Mouse (Mus musculus) limb, embryonic 11.5 days (tissue): Measurements from ENCODE around the gene Cmip. TPM values are rescaled to one million over a fixed set of nuclear protein-coding genes. Genes with fewer than 3 reads are reported as not detected.

ENCODE experiments used
- ATAC-seq: fragments of 200-750 bp; cut with Nextera tagmentation; 2 replicates; pipeline ENCODE4 v1.8.0; 2017; ENCODE audit warnings: low read depth; ENCODE audit not compliant: insufficient number of reproducible peaks, low FRiP score, low TSS enrichment
- DNase-seq: peaks from one replicate; pipeline ENCODE4 v3.0.0-alpha.2; 2015; ENCODE audit warnings: low spot score
- H3K27ac ChIP-seq: fragments of 300-500 bp; sonication (generic); replicated peaks from 2 replicates; pipeline ENCODE4 v1.5.1; 2014; ENCODE audit warnings: low read depth, mild to moderate bottlenecking, low read length
- H3K27me3 ChIP-seq: fragments of 300-500 bp; sonication (generic); 2 replicates; pipeline ENCODE4 v1.6.1; 2014; ENCODE audit warnings: mild to moderate bottlenecking, low read length, mixed read lengths; ENCODE audit not compliant: control insufficient read depth, insufficient read depth
- H3K36me3 ChIP-seq: fragments of 300-500 bp; sonication (generic); 2 replicates; pipeline ENCODE4 v1.6.1; 2014; ENCODE audit warnings: mild to moderate bottlenecking, low read length, moderate library complexity, mixed read lengths; ENCODE audit not compliant: control insufficient read depth, insufficient read depth
- H3K4me1 ChIP-seq: fragments of 300-500 bp; sonication (generic); 2 replicates; pipeline ENCODE4 v1.6.1; 2014; ENCODE audit warnings: low read length, mixed read lengths; ENCODE audit not compliant: control insufficient read depth, insufficient read depth
- H3K4me2 ChIP-seq: fragments of 300-500 bp; sonication (generic); 2 replicates; pipeline ENCODE4 v1.6.1; 2014; ENCODE audit warnings: low read depth, mild to moderate bottlenecking, moderate library complexity; ENCODE audit not compliant: severe bottlenecking
- H3K4me3 ChIP-seq: fragments of 300-500 bp; sonication (generic); 2 replicates; pipeline ENCODE4 v1.5.1; 2014; ENCODE audit warnings: low read depth, low read length
- H3K9ac ChIP-seq: fragments of 300-500 bp; sonication (generic); 2 replicates; pipeline ENCODE4 v1.6.1; 2014; ENCODE audit warnings: mild to moderate bottlenecking, low read length
- H3K9me3 ChIP-seq: fragments of 300-500 bp; sonication (generic); 2 replicates; pipeline ENCODE4 v1.6.1; 2016; ENCODE audit warnings: low read length; ENCODE audit not compliant: control insufficient read depth
- WGBS: fragments of 180-500 bp; shearing (Covaris S2); extraction: QIAGEN DNeasy Blood & Tissue Kit; methylation state at CpG from one replicate; pipeline ENCODE4 v1.1.7; 2014; 5-methylcytosine and 5-hydroxymethylcytosine counted together
- polyA plus RNA-seq: library from polyadenylated mRNA; unstranded; fragments of >200 nt; fragmentation: Nextera tagmentation; extraction: Ambion mirVana; gene quantifications from 2 replicates; pipeline ENCODE4 v1.2.1, GENCODE M21; 2014

The Cmip gene
- polyA plus RNA-seq, 1 experiment from 2014 or later = 14.3 TPM

GRCm38 (mm10) chr8:117345376-117345775, 88.5 kb downstream of the Cmip start:
- peaks cover 4% of the 10 kb centered on the region for H3K4me1 ChIP-seq
- WGBS = 93% methylated on average over 11 of the region's 11 CpGs
- no peak overlapping the region for H3K9ac ChIP-seq
- DNase-seq (no peak), ATAC-seq (no peak)
- no peak overlapping the region for H3K27ac ChIP-seq
- H3K27me3 ChIP-seq = no peaks in the 10 kb centered on the region
- H3K4me2 ChIP-seq = no peak overlapping the region
- H3K9me3 ChIP-seq = no peaks in the 10 kb centered on the region
- no peak overlapping the region for H3K4me3 ChIP-seq
- H3K36me3 ChIP-seq = no peaks in the 10 kb centered on the region

GRCm38 (mm10) chr8:117347556-117347955, 90.7 kb downstream of the Cmip start:
- H3K4me1 ChIP-seq = peaks cover 4% of the 10 kb centered on the region; the same call in 1 of the 2 replicates
- no peak for DNase-seq
- no peak overlapping the region for H3K9ac ChIP-seq
- 84% methylated on average over 4 of the region's 4 CpGs for WGBS
- H3K27ac ChIP-seq = no peak overlapping the region
- ATAC-seq = no peak
- H3K4me3 ChIP-seq = no peak overlapping the region
- H3K4me2 ChIP-seq = no peak overlapping the region
- H3K27me3 ChIP-seq = no peaks in the 10 kb centered on the region
- H3K9me3 ChIP-seq = no peaks in the 10 kb centered on the region
- H3K36me3 ChIP-seq = no peaks in the 10 kb centered on the region

DNA sequence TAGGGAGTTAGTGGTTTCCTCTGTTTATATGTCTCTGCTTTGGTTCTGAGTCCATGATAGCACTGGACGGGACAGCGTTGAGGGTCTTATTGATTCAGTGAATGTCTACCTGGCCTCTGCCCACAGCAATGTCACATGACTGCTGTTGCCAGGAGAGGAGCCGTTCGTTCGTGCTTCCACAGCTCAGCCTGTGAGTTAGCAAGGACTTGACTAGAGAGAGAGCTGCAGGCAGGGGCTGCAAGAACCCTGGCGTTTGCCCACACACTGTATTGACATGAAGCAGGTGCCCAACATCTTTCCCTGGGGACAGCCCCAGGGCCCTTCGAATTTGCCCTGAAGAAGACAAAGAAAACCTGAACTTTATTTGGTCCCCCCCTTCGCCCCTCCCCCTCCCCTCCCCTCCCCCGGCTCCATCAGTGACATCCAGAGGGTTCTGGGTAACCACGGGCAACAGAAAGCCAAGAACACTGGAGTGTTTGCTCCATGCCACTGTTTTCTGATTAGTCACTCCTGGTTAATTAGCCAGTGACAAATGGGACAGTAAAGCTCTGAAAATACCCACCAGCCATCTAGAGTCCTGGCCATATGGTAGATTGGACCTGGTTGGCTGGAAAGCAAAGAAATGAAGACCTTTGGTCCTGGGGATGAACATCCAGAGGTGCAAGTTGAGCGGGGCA, 92.0 kb downstream of the Cmip start:
- Histone ChIP-seq H3K27ac (no peak overlapping the region), H3K4me1 (peaks cover 4% of the 10 kb centered on the region; the same call in 1 of the 2 replicates), H3K36me3 (no peaks in the 10 kb centered on the region), H3K27me3 (no peaks in the 10 kb centered on the region), H3K9ac (no peak overlapping the region), H3K9me3 (no peaks in the 10 kb centered on the region), H3K4me2 (no peak overlapping the region), H3K4me3 (no peak overlapping the region)
- WGBS = 65% methylated on average over 11 of the region's 11 CpGs
- ATAC-seq (no peak), DNase-seq (no peak)

DNA sequence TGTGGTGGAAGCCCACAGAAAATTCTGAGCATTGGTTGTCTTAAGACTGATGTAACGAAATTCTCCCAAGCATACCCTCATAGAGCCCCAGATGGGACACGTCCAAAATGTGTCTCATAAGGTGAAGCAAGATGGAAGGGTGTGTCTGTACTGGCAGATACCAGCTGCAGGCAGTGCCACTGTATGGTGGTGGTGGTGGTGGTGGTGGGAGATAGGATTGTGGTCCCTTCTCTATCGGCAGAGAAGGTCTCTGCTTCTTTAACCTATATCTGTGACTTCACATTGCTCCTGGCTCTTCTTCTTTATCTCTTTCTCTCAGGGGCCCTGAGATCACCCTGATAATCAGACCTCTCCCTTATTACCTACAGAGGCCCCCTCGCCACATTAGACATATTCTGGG, 92.7 kb downstream of the Cmip start:
- ATAC-seq (no peak), DNase-seq (no peak)
- H3K9ac ChIP-seq = no peak overlapping the region

GRCm38 (mm10) chr8:117352098-117352497, 95.2 kb downstream of the Cmip start:
- WGBS = 98% methylated on average over 4 of the region's 4 CpGs
- H3K9me3 ChIP-seq = no peaks in the 10 kb centered on the region
- H3K27me3 ChIP-seq = no peaks in the 10 kb centered on the region
- no peak for DNase-seq
- H3K36me3 ChIP-seq = no peaks in the 10 kb centered on the region
- 0 out of 2 replicates have a peak, but pooled peaks cover 4% of the 10 kb centered on the region for H3K4me1 ChIP-seq
- no peak overlapping the region for H3K4me2 ChIP-seq
- H3K9ac ChIP-seq = no peak overlapping the region
- no peak overlapping the region for H3K4me3 ChIP-seq
- no peak for ATAC-seq
- no peak overlapping the region for H3K27ac ChIP-seq

More for the DNA sequence above, 92.7 kb downstream of the Cmip start:
- 80% methylated on average over 4 of the region's 4 CpGs for WGBS
- Histone ChIP-seq H3K27me3 (no peaks in the 10 kb centered on the region), H3K4me3 (no peak overlapping the region), H3K36me3 (no peaks in the 10 kb centered on the region), H3K9me3 (no peaks in the 10 kb centered on the region), H3K4me2 (no peak overlapping the region), H3K27ac (no peak overlapping the region), H3K4me1 (0 out of 2 replicates have a peak, but pooled peaks cover 4% of the 10 kb centered on the region)

DNA sequence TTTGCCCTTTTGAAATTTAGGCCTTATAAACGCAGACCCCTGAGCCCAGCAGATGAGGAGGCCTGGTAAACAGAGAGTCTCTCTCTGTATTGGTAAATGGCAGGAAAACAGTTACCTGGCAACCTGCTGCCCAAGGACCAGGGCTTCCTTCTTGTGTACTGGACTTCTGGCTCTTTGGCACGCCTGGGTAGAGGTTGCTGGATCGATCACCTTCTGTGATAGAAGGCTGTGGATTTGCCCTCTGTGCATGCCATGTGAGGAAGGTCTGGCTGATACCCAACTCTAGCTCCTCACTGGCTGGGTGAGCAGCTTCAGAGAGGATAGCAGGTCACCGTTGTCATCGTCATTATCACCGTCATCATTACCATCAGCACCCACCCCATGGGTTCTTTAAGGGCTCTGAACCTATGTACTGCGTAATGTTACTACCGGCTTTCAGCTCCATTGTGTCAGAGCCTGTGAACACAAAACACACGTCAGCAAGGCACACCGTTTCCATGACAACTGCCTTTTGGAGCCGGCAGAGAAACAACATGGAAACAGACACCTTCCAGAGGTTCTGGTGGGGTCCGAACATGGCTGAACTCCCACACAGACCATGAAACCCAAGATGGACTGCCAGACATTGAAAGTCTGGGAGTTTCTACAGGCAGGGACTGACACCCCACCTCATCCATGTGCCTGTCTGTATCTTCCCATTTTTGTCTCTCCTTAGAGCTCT, 98.4 kb downstream of the Cmip start:
- Histone ChIP-seq H3K36me3 (no peaks in the 10 kb centered on the region), H3K9me3 (no peaks in the 10 kb centered on the region), H3K27ac (no peak overlapping the region), H3K4me3 (no peak overlapping the region), H3K4me2 (no peak overlapping the region), H3K9ac (no peak overlapping the region), H3K27me3 (no peaks in the 10 kb centered on the region), H3K4me1 (no peaks in the 10 kb centered on the region)
- WGBS = 80% methylated on average over 12 of the region's 12 CpGs
- ATAC-seq (no peak), DNase-seq (no peak)

GRCm38 (mm10) chr8:117356109-117356672, 99.3 kb downstream of the Cmip start:
- Histone ChIP-seq H3K4me3 (no peak overlapping the region), H3K9ac (no peak overlapping the region), H3K4me2 (no peak overlapping the region), H3K27ac (no peak overlapping the region), H3K4me1 (no peaks in the 10 kb centered on the region), H3K9me3 (no peaks in the 10 kb centered on the region), H3K36me3 (no peaks in the 10 kb centered on the region), H3K27me3 (no peaks in the 10 kb centered on the region)
- ATAC-seq = no peak
- DNase-seq = no peak
- 93% methylated on average over 13 of the region's 13 CpGs for WGBS

GRCm38 (mm10) chr8:117357491-117358467, 100.9 kb downstream of the Cmip start:
- 92% methylated on average over 16 of the region's 16 CpGs for WGBS
- no peak for ATAC-seq

More at GRCm38 (mm10) chr8:117357491-117358467, 100.9 kb downstream of the Cmip start:
- Histone ChIP-seq H3K4me3 (no peak overlapping the region), H3K4me2 (no peak overlapping the region), H3K27me3 (no peaks in the 10 kb centered on the region), H3K9ac (no peak overlapping the region), H3K9me3 (no peaks in the 10 kb centered on the region), H3K27ac (no peak overlapping the region), H3K36me3 (no peaks in the 10 kb centered on the region), H3K4me1 (no peaks in the 10 kb centered on the region)
- DNase-seq = no peak
